Mouse (Mus musculus): Measurements from ENCODE around the gene Cdh22. TPM values are rescaled to one million over a fixed set of nuclear protein-coding genes. Genes with fewer than 3 reads are reported as not detected.

The Cdh22 gene
- polyA plus RNA-seq, 1 experiment from 2014 or later: 1.3 TPM

- peak; percentile 54 for ATAC-seq (replicated peaks; ENCODE audit: insufficient number of reproducible peaks, low FRiP score, low TSS enrichment, low read depth)
- peak; percentile 69 for DNase-seq (ENCODE audit: low spot score)
- H3K4me1 ChIP-seq (ENCODE audit: control insufficient read depth, insufficient read depth, low read length): peaks cover 5% of the 10 kb centered on the region; the same call in 1 of the 2 replicates
- H3K4me2 ChIP-seq (ENCODE audit: low read depth, low read length): peak overlapping the region; percentile 42
- no peak overlapping the region; the same call in 1 of the 2 replicates for H3K9ac ChIP-seq (replicated peaks; ENCODE audit: low read length)
- no peaks in the 10 kb centered on the region for H3K9me3 ChIP-seq (replicated peaks; ENCODE audit: control insufficient read depth, low read length)
- 5% methylated on average over 28 of the region's 28 CpGs for WGBS
- no peaks in the 10 kb centered on the region for H3K36me3 ChIP-seq (replicated peaks; ENCODE audit: control insufficient read depth, insufficient read depth, low read depth, low read length)
- no peaks in the 10 kb centered on the region; the same call in 1 of the 2 replicates for H3K27me3 ChIP-seq (ENCODE audit: control insufficient read depth, insufficient read depth, low read length)
- H3K4me3 ChIP-seq (ENCODE audit: low read depth, low read length): peak overlapping the region; percentile 16
- H3K27ac ChIP-seq (replicated peaks; ENCODE audit: low read depth, low read length): 0 out of 2 replicates have a peak overlapping the region, but pooled peaks have one; percentile 28
These were observed 32.6 kb downstream of the Cdh22 start for GRCm38 (mm10) chr2:165201761-165202751.

- Histone ChIP-seq H3K4me3 (ENCODE audit: low read depth, low read length) (no peak overlapping the region), H3K9ac (replicated peaks; ENCODE audit: low read length) (no peak overlapping the region), H3K4me2 (ENCODE audit: low read depth, low read length) (no peak overlapping the region), H3K27me3 (ENCODE audit: control insufficient read depth, insufficient read depth, low read length) (no peaks in the 10 kb centered on the region; the same call in 1 of the 2 replicates), H3K27ac (replicated peaks; ENCODE audit: low read depth, low read length) (no peak overlapping the region), H3K9me3 (replicated peaks; ENCODE audit: control insufficient read depth, low read length) (no peaks in the 10 kb centered on the region), H3K36me3 (replicated peaks; ENCODE audit: control insufficient read depth, insufficient read depth, low read depth, low read length) (no peaks in the 10 kb centered on the region), H3K4me1 (ENCODE audit: control insufficient read depth, insufficient read depth, low read length) (peaks cover 6% of the 10 kb centered on the region; the same call in 1 of the 2 replicates)
- no peak for ATAC-seq (replicated peaks; ENCODE audit: insufficient number of reproducible peaks, low FRiP score, low TSS enrichment, low read depth)
- WGBS: 44% methylated on average over 6 of the region's 6 CpGs
- no peak for DNase-seq (ENCODE audit: low spot score)
These were observed 37.1 kb downstream of the Cdh22 start for GRCm38 (mm10) chr2:165197546-165197945.

- Histone ChIP-seq H3K9me3 (replicated peaks; ENCODE audit: control insufficient read depth, low read length) (no peaks in the 10 kb centered on the region), H3K27me3 (ENCODE audit: control insufficient read depth, insufficient read depth, low read length) (no peaks in the 10 kb centered on the region; the same call in 1 of the 2 replicates), H3K4me3 (ENCODE audit: low read depth, low read length) (no peak overlapping the region), H3K4me1 (ENCODE audit: control insufficient read depth, insufficient read depth, low read length) (0 out of 2 replicates have a peak, but pooled peaks cover 2% of the 10 kb centered on the region), H3K36me3 (replicated peaks; ENCODE audit: control insufficient read depth, insufficient read depth, low read depth, low read length) (no peaks in the 10 kb centered on the region), H3K27ac (replicated peaks; ENCODE audit: low read depth, low read length) (no peak overlapping the region), H3K9ac (replicated peaks; ENCODE audit: low read length) (peak overlapping the region; percentile 45), H3K4me2 (ENCODE audit: low read depth, low read length) (peak overlapping the region; percentile 36; the same call in 1 of the 2 replicates)
- DNase-seq (ENCODE audit: low spot score): peak; percentile 39
- 6% methylated on average over 32 of the region's 32 CpGs for WGBS
- ATAC-seq (replicated peaks; ENCODE audit: insufficient number of reproducible peaks, low FRiP score, low TSS enrichment, low read depth): 0 out of 2 replicates have a peak, but pooled peaks have one; percentile 40
These were observed 39.1 kb downstream of the Cdh22 start for GRCm38 (mm10) chr2:165195411-165196182.

GRCm38 (mm10) chr2:165191483-165191882 lies 43.2 kb downstream of the Cdh22 start:
- Histone ChIP-seq H3K9ac (replicated peaks; ENCODE audit: low read length) (no peak overlapping the region), H3K27ac (replicated peaks; ENCODE audit: low read depth, low read length) (no peak overlapping the region), H3K27me3 (ENCODE audit: control insufficient read depth, insufficient read depth, low read length) (no peaks in the 10 kb centered on the region; the same call in 1 of the 2 replicates), H3K4me3 (ENCODE audit: low read depth, low read length) (no peak overlapping the region), H3K36me3 (replicated peaks; ENCODE audit: control insufficient read depth, insufficient read depth, low read depth, low read length) (no peaks in the 10 kb centered on the region), H3K4me2 (ENCODE audit: low read depth, low read length) (no peak overlapping the region), H3K4me1 (ENCODE audit: control insufficient read depth, insufficient read depth, low read length) (0 out of 2 replicates have a peak, but pooled peaks cover 2% of the 10 kb centered on the region), H3K9me3 (replicated peaks; ENCODE audit: control insufficient read depth, low read length) (no peaks in the 10 kb centered on the region)
- WGBS: 75% methylated on average over 7 of the region's 7 CpGs
- ATAC-seq (replicated peaks; ENCODE audit: insufficient number of reproducible peaks, low FRiP score, low TSS enrichment, low read depth) (no peak), DNase-seq (ENCODE audit: low spot score) (no peak)

- no peaks in the 10 kb centered on the region for H3K36me3 ChIP-seq (replicated peaks; ENCODE audit: control insufficient read depth, insufficient read depth, low read depth, low read length)
- no peak overlapping the region for H3K4me2 ChIP-seq (ENCODE audit: low read depth, low read length)
- no peaks in the 10 kb centered on the region for H3K9me3 ChIP-seq (replicated peaks; ENCODE audit: control insufficient read depth, low read length)
- H3K27me3 ChIP-seq (ENCODE audit: control insufficient read depth, insufficient read depth, low read length): no peaks in the 10 kb centered on the region
- 62% methylated on average over 3 of the region's 3 CpGs for WGBS
- no peak overlapping the region for H3K4me3 ChIP-seq (ENCODE audit: low read depth, low read length)
- no peak for DNase-seq (ENCODE audit: low spot score)
- ATAC-seq (replicated peaks; ENCODE audit: insufficient number of reproducible peaks, low FRiP score, low TSS enrichment, low read depth): no peak
- no peaks in the 10 kb centered on the region for H3K4me1 ChIP-seq (ENCODE audit: control insufficient read depth, insufficient read depth, low read length)
- no peak overlapping the region for H3K9ac ChIP-seq (replicated peaks; ENCODE audit: low read length)
- no peak overlapping the region for H3K27ac ChIP-seq (replicated peaks; ENCODE audit: low read depth, low read length)
These were observed 45.1 kb downstream of the Cdh22 start for GRCm38 (mm10) chr2:165189546-165189945.

GRCm38 (mm10) chr2:165187648-165188380 lies 46.8 kb downstream of the Cdh22 start:
- H3K9ac ChIP-seq (replicated peaks; ENCODE audit: low read length): no peak overlapping the region
- H3K4me1 ChIP-seq (ENCODE audit: control insufficient read depth, insufficient read depth, low read length): peaks cover 6% of the 10 kb centered on the region; the same call in 1 of the 2 replicates
- peaks cover 2% of the 10 kb centered on the region for H3K27me3 ChIP-seq (ENCODE audit: control insufficient read depth, insufficient read depth, low read length)
- no peak overlapping the region for H3K4me3 ChIP-seq (ENCODE audit: low read depth, low read length)
- H3K36me3 ChIP-seq (replicated peaks; ENCODE audit: control insufficient read depth, insufficient read depth, low read depth, low read length): no peaks in the 10 kb centered on the region
- no peak for DNase-seq (ENCODE audit: low spot score)
- 72% methylated on average over 9 of the region's 9 CpGs for WGBS
- H3K4me2 ChIP-seq (ENCODE audit: low read depth, low read length): no peak overlapping the region
- H3K9me3 ChIP-seq (replicated peaks; ENCODE audit: control insufficient read depth, low read length): no peaks in the 10 kb centered on the region
- H3K27ac ChIP-seq (replicated peaks; ENCODE audit: low read depth, low read length): no peak overlapping the region
- ATAC-seq (replicated peaks; ENCODE audit: insufficient number of reproducible peaks, low FRiP score, low TSS enrichment, low read depth): no peak

GRCm38 (mm10) chr2:165184015-165184633 lies 50.5 kb downstream of the Cdh22 start:
- peaks cover 25% of the 10 kb centered on the region for H3K27me3 ChIP-seq (ENCODE audit: control insufficient read depth, insufficient read depth, low read length)
- H3K4me3 ChIP-seq (ENCODE audit: low read depth, low read length): no peak overlapping the region
- ATAC-seq (replicated peaks; ENCODE audit: insufficient number of reproducible peaks, low FRiP score, low TSS enrichment, low read depth): no peak; the same call in 1 of the 2 replicates
- H3K4me1 ChIP-seq (ENCODE audit: control insufficient read depth, insufficient read depth, low read length): peaks cover 6% of the 10 kb centered on the region; the same call in 1 of the 2 replicates
- no peak overlapping the region; the same call in 1 of the 2 replicates for H3K9ac ChIP-seq (replicated peaks; ENCODE audit: low read length)
- DNase-seq (ENCODE audit: low spot score): peak; percentile 58
- no peaks in the 10 kb centered on the region for H3K9me3 ChIP-seq (replicated peaks; ENCODE audit: control insufficient read depth, low read length)
- H3K4me2 ChIP-seq (ENCODE audit: low read depth, low read length): no peak overlapping the region
- H3K36me3 ChIP-seq (replicated peaks; ENCODE audit: control insufficient read depth, insufficient read depth, low read depth, low read length): no peaks in the 10 kb centered on the region
- no peak overlapping the region for H3K27ac ChIP-seq (replicated peaks; ENCODE audit: low read depth, low read length)
- WGBS: 46% methylated on average over 6 of the region's 9 CpGs
